Mouse (Mus musculus) layer of hippocampus, adult 9-10 months (tissue): ENCODE data around the gene Slc9b2.

Experiments
- DNase-seq: peaks from one replicate; pipeline ENCODE4 v3.0.0; 2022; ENCODE audit warnings: low spot score

Gene Slc9b2

GRCm38 (mm10) chr3:135313727-135314126 is 6.2 kb downstream of the Slc9b2 start:
- no peak for DNase-seq

- DNase-seq = no peak
Observed at GRCm38 (mm10) chr3:135314811-135315210, 7.3 kb downstream of the Slc9b2 start.

- DNase-seq = no peak
Observed at GRCm38 (mm10) chr3:135315720-135316425, 8.4 kb downstream of the Slc9b2 start.

GRCm38 (mm10) chr3:135318331-135318730 is 10.8 kb downstream of the Slc9b2 start:
- no peak for DNase-seq

GRCm38 (mm10) chr3:135324354-135324753 is 16.9 kb downstream of the Slc9b2 start:
- no peak for DNase-seq

GRCm38 (mm10) chr3:135327176-135327575 is 19.7 kb downstream of the Slc9b2 start:
- DNase-seq = no peak

- no peak for DNase-seq
Observed at GRCm38 (mm10) chr3:135327601-135328000, 20.1 kb downstream of the Slc9b2 start.

- DNase-seq = no peak
Observed at GRCm38 (mm10) chr3:135328560-135328959, 21.1 kb downstream of the Slc9b2 start.

GRCm38 (mm10) chr3:135332691-135333090 is 25.2 kb downstream of the Slc9b2 start:
- DNase-seq = no peak

GRCm38 (mm10) chr3:135333763-135334162 is 26.3 kb downstream of the Slc9b2 start:
- DNase-seq = no peak

- no peak for DNase-seq
Observed at GRCm38 (mm10) chr3:135347739-135348264, 40.3 kb downstream of the Slc9b2 start, which contains the start of gene Slc9b1. TSS of gene Slc9b1 (plus strand) at chr3:135348029.

GRCm38 (mm10) chr3:135349022-135349421 is 41.5 kb downstream of the Slc9b2 start:
- no peak for DNase-seq

GRCm38 (mm10) chr3:135351857-135352256 is 44.4 kb downstream of the Slc9b2 start:
- DNase-seq = no peak

- DNase-seq = no peak
Observed at GRCm38 (mm10) chr3:135357394-135357793, 49.9 kb downstream of the Slc9b2 start.

GRCm38 (mm10) chr3:135375836-135376235 is 68.3 kb downstream of the Slc9b2 start:
- no peak for DNase-seq

- no peak for DNase-seq
Observed at GRCm38 (mm10) chr3:135377445-135377844, 69.9 kb downstream of the Slc9b2 start.

GRCm38 (mm10) chr3:135379868-135380267 is 72.4 kb downstream of the Slc9b2 start:
- DNase-seq = no peak

GRCm38 (mm10) chr3:135393186-135393585 is 85.7 kb downstream of the Slc9b2 start:
- no peak for DNase-seq
